Mouse (Mus musculus) embryonic facial prominence, embryonic 15.5 days (tissue): Measurements from ENCODE around the gene Snip1. TPM values are rescaled to one million over a fixed set of nuclear protein-coding genes. Genes with fewer than 3 reads are reported as not detected.

Experiments used
- ATAC-seq: fragments of 200-750 bp; cut with Nextera tagmentation; 2 replicates; pipeline ENCODE4 v1.8.0; 2017; ENCODE audit warnings: low read depth, moderate TSS enrichment; ENCODE audit not compliant: insufficient number of reproducible peaks, low FRiP score, low TSS enrichment
- H3K27ac ChIP-seq: fragments of 300-500 bp; sonication (generic); replicated peaks from 2 replicates; pipeline ENCODE4 v1.5.1; 2015; ENCODE audit warnings: mild to moderate bottlenecking, inconsistent platforms
- H3K27me3 ChIP-seq: fragments of 300-500 bp; sonication (generic); 2 replicates; pipeline ENCODE4 v1.6.1; 2015; ENCODE audit warnings: inconsistent platforms
- H3K36me3 ChIP-seq: fragments of 300-500 bp; sonication (generic); 2 replicates; pipeline ENCODE4 v1.6.1; 2015; ENCODE audit warnings: mild to moderate bottlenecking, inconsistent platforms
- H3K4me1 ChIP-seq: fragments of 300-500 bp; sonication (generic); 2 replicates; pipeline ENCODE4 v1.6.1; 2015; ENCODE audit warnings: inconsistent platforms
- H3K4me2 ChIP-seq: fragments of 300-500 bp; sonication (generic); replicated peaks from 2 replicates; pipeline ENCODE4 v1.6.1; 2015; ENCODE audit warnings: mild to moderate bottlenecking, inconsistent platforms
- H3K4me3 ChIP-seq: fragments of 300-500 bp; sonication (generic); replicated peaks from 2 replicates; pipeline ENCODE4 v1.5.1; 2015; ENCODE audit warnings: mild to moderate bottlenecking, inconsistent platforms
- H3K9ac ChIP-seq: fragments of 300-500 bp; sonication (generic); 2 replicates; pipeline ENCODE4 v1.6.1; 2015; ENCODE audit warnings: inconsistent platforms
- H3K9me3 ChIP-seq: fragments of 300-500 bp; sonication (generic); replicated peaks from 2 replicates; pipeline ENCODE4 v1.6.1; 2016; ENCODE audit warnings: inconsistent platforms
- WGBS: fragments of 180-500 bp; shearing (Covaris S2); methylation state at CpG from one replicate; pipeline ENCODE4 v1.1.7; 2015; 5-methylcytosine and 5-hydroxymethylcytosine counted together
- polyA plus RNA-seq: library from polyadenylated mRNA; unstranded; fragments of >200 nt; fragmentation: Nextera tagmentation; extraction: Ambion mirVana; gene quantifications from 2 replicates; pipeline ENCODE4 v1.2.1, GENCODE M21; 2015

Gene Snip1
- polyA plus RNA-seq, 1 experiment from 2014 or later = 31.9 TPM

DNA sequence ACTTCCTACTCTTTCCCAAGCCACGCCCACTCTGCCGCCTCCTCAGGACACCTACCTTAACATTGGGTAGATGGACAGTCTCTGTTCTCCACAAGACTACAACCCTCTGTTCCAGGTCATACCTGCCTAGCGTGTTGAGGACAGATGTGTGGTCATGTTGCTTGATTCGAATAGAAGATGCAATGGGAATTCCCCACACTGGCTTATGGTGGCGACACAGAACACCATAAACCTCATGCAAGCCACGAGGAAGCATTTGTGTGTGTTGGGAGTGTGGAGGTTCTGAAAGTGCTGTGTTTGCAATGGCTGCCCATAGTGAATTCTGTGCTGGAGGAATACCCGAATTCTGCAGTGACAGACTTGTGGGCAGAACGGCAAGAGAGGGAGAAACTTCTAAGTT, 2.6 kb upstream of the Snip1 start:
- WGBS = 67% methylated on average over 8 of the region's 8 CpGs
- Histone ChIP-seq H3K9ac (no peak overlapping the region), H3K27me3 (no peaks in the 10 kb centered on the region), H3K36me3 (peaks cover 2% of the 10 kb centered on the region; the same call in 1 of the 2 replicates), H3K4me1 (peaks cover 20% of the 10 kb centered on the region), H3K9me3 (no peaks in the 10 kb centered on the region), H3K4me3 (no peak overlapping the region), H3K27ac (no peak overlapping the region), H3K4me2 (no peak overlapping the region)
- no peak for ATAC-seq

DNA sequence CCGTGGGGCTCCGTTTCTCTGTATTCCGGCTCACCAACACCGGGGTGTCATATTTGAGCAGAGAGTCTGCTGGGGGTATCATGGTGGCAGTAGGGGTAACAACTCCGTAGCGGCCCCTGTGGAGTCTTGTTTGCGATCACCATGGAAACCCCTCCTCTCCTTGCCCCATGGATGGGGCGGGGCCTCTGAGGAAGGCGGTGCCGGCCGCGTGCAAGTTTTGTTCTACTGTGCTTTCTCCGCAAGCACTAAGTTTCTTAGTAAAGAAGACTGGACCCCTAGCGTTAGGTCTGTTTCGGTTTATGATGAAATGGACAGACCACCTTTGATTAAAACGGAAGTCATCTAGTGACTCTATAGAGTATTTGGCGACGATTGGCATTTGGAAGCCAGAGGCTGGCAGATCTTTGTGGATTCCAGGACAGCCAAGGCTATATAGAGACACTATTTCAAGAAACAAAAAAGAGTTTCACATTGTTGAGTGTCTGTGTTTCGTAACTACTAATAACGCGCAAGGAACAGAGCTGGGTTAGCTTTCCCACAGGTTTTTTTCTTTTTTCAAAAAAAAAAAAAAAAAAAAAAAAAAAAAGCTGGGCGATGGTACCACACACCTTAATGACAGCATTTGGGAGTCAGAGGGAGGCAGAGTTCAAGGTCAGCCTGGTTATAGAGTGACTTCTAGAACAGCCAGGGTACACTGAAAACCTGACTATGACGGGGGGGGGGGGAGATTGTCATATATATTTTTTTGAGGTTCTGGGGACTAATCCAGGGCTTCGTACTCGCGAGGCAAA, 760 bp upstream of the Snip1 start, which contains the start of gene Dnali1:
Gene Dnali1 (minus strand): TSS at position 187 of the 791 bp plus-strand sequence.
- Histone ChIP-seq H3K27ac (peak within 1 kb of the TSS; percentile 56; the same call in 1 of the 2 replicates), H3K4me2 (peak within 1 kb of the TSS; percentile 86), H3K9me3 (no peaks in the 10 kb centered on the region), H3K4me3 (peak within 1 kb of the TSS; percentile 79), H3K27me3 (no peaks in the 10 kb centered on the region), H3K4me1 (peaks cover 17% of the 10 kb centered on the region), H3K9ac (peak within 1 kb of the TSS; percentile 78), H3K36me3 (peaks cover 20% of the 10 kb centered on the region)
- WGBS = 2% methylated on average over 26 of the region's 26 CpGs
- 0 out of 2 replicates have a peak, but pooled peaks have one; percentile 17 for ATAC-seq

DNA sequence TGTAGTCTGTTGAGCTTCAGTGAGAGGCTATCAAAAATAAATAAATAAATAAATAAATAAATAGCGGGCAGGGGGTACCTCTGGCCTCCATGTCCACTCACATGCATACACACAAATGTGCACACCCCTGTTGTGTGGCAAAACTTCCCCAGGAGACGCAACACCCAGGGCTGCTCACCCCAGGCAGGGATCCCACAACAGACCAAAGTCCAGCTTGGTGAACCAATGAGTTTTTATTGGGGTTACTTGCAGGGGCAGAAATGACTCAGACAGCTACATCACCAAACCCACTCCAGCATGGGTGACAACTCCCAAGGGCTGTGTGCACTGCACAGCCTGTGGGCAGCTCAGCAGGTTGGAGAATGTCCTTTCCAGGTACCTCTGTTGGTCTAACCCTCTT, 11.2 kb downstream of the Snip1 start:
- no peaks in the 10 kb centered on the region for H3K4me1 ChIP-seq
- H3K36me3 ChIP-seq = peaks cover 40% of the 10 kb centered on the region
- WGBS = 91% methylated on average over 2 of the region's 2 CpGs
- no peak overlapping the region for H3K4me3 ChIP-seq
- H3K27ac ChIP-seq = no peak overlapping the region
- no peak for ATAC-seq
- H3K27me3 ChIP-seq = no peaks in the 10 kb centered on the region
- no peak overlapping the region for H3K9ac ChIP-seq
- H3K4me2 ChIP-seq = no peak overlapping the region
- H3K9me3 ChIP-seq = no peaks in the 10 kb centered on the region

DNA sequence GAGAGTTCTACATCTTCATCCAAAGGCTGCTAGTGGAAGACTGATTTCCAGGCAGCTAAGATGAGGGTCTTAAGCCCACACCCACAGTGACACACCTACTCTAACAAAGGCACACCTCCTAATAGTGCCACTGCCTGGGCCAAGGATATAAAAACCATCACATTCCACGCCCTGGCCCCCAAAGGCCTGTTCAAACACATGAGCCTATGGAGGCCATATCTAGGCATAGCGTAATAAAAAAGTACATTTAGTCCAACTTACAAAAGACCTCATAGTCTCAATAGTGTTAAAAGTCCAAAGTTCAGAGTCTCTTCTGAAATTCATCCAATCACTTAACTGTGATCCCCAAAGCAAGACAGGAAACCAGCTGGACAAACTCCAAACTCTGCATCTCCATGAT, 12.2 kb downstream of the Snip1 start:
- no peak for ATAC-seq

DNA sequence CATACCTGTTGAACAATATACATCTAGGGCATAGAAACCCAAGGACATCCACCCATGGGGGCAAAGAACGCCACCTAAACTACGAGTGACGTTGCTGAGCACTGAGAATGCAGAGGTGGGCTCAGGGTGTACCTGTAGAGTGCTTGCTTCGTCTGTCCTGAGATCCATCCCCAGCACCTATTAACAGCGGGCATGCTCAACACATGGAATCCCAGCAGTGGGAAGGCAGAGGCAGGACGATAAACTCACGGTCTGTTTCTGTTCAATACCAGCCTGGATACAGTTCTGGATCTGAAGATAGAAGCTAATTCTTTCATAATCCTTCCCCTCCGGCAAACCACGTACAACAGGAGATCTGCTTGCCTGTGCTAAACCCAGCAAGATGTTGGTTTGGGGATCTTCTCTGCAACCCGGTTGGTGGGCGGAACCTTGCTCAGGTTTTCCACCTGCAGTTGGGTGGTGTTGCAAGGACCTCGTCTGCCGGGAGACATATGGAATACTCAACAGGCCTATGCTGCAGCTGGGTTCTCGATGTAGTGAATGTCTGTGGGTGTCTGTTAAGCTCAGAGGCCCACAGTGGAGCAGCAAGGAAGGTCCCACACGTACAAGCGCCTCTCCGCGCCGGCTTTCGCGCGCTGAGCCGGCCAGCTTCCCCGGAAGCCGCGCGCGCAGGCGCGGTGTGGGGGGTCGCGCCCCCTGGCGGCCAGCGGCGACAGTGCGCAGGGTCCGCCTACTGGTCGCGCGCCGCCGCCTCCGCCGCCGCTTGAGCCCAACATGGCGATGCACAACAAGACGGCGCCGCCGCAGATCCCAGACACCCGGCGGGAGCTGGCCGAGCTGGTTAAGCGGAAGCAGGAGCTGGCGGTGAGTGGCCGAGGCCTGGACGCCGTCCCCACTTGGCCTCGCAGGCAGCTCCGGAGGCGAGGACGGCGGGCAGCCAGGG, 18.2 kb downstream of the Snip1 start, which contains the start of gene Meaf6:
Gene Meaf6 (plus strand): TSS at position 732 of the 943 bp plus-strand sequence.
- peak within 1 kb of the TSS; percentile 83 for H3K9ac ChIP-seq
- 1% methylated on average over 63 of the region's 63 CpGs for WGBS
- H3K9me3 ChIP-seq = no peaks in the 10 kb centered on the region
- peak within 1 kb of the TSS; percentile 88 for H3K4me2 ChIP-seq
- peaks cover 20% of the 10 kb centered on the region for H3K4me1 ChIP-seq
- H3K27me3 ChIP-seq = no peaks in the 10 kb centered on the region
- peak; percentile 85 for ATAC-seq
- peaks cover 27% of the 10 kb centered on the region for H3K36me3 ChIP-seq
- H3K27ac ChIP-seq = peak within 1 kb of the TSS; percentile 98
- peak within 1 kb of the TSS; percentile 96 for H3K4me3 ChIP-seq

More for the DNA sequence above, 12.2 kb downstream of the Snip1 start:
- Histone ChIP-seq H3K9me3 (no peaks in the 10 kb centered on the region), H3K36me3 (peaks cover 30% of the 10 kb centered on the region), H3K9ac (no peak overlapping the region), H3K27ac (no peak overlapping the region), H3K4me3 (no peak overlapping the region), H3K27me3 (no peaks in the 10 kb centered on the region), H3K4me1 (peaks cover 2% of the 10 kb centered on the region; the same call in 1 of the 2 replicates), H3K4me2 (no peak overlapping the region)
- 93% methylated on average over 2 of the region's 2 CpGs for WGBS

DNA sequence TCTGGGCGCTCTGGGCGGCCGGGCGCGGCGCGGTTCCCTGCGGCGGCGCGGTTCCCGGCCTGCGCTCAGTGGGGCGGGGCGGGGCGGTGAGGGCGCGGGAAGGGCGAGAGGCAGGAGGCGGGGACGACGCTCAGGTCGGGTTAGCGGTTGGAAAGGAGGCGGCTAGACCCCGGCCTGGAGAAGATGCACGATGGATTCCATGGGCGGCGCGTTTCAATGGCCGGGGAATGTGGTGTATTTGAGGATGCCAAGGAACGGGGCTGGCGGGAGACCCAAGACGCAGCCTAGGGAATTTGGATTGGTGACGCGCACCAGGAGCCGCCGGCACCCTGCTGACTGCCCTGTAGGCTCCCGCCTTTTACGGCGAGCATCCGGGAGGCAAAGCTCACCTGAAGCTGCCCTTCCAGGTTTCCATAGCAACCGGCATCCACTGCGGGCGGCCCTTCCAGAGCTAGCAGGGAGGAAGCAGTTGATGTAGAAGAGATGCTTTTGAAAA, 18.9 kb downstream of the Snip1 start:
- Histone ChIP-seq H3K4me3 (peak overlapping the region; percentile 96), H3K36me3 (peaks cover 34% of the 10 kb centered on the region), H3K9me3 (no peaks in the 10 kb centered on the region), H3K27ac (peak overlapping the region; percentile 98), H3K4me2 (peak overlapping the region; percentile 88), H3K4me1 (peaks cover 20% of the 10 kb centered on the region), H3K9ac (peak overlapping the region; percentile 83), H3K27me3 (no peaks in the 10 kb centered on the region)
- ATAC-seq = peak; percentile 92
- WGBS = under 1% methylated on average over 45 of the region's 45 CpGs

DNA sequence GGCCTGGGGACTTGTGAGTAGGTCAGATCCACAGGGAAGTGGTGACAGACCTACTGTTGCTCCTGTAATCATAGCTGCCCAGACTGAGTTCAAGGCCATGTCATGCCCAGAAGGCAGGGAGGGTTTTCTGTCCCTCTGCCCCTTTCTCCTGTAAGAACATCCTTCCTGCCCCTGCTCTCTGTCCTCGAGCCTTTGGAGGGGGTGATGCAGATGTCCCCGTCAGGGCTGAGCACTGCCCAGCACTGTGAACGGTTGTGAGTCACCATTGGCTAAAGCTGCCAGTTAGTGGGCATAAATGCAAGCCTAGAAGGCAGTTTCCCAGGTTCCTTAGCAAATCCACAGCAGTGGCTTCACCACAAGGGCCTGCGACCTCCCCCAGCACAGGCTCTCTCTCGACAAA, 26.6 kb downstream of the Snip1 start:
- H3K4me3 ChIP-seq = no peak overlapping the region
- H3K27ac ChIP-seq = no peak overlapping the region
- H3K9ac ChIP-seq = no peak overlapping the region
- peaks cover 41% of the 10 kb centered on the region for H3K36me3 ChIP-seq
- no peaks in the 10 kb centered on the region for H3K27me3 ChIP-seq
- H3K4me2 ChIP-seq = no peak overlapping the region
- ATAC-seq = no peak
- H3K9me3 ChIP-seq = no peaks in the 10 kb centered on the region
- H3K4me1 ChIP-seq = no peaks in the 10 kb centered on the region
- WGBS = 87% methylated on average over 5 of the region's 5 CpGs

DNA sequence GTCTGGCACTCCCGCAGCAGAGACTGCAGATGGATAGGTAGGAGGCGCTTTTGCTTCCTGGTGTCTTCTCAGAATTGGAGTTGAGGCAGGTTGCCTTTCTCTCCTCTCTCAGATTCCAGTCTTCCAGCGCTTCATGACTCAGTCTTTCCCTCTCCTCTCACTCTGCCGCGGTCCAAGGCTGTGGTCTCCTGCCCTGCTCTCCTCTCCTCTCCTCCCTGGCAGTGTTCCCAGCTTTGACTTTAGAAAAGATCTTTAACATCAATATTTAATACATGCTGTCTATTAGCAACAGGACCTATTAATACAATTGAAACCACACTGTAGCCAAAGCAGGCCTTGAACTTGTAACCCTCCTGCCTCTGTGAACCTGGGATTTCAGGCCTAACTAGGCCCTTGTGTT, 29.6 kb downstream of the Snip1 start:
- no peaks in the 10 kb centered on the region for H3K4me1 ChIP-seq
- H3K4me2 ChIP-seq = no peak overlapping the region
- no peaks in the 10 kb centered on the region for H3K27me3 ChIP-seq
- no peak overlapping the region for H3K27ac ChIP-seq
- no peak overlapping the region for H3K9ac ChIP-seq
- no peak for ATAC-seq
- H3K9me3 ChIP-seq = no peaks in the 10 kb centered on the region
- WGBS = 86% methylated on average over 5 of the region's 5 CpGs
- H3K4me3 ChIP-seq = no peak overlapping the region
- H3K36me3 ChIP-seq = peaks cover 13% of the 10 kb centered on the region

DNA sequence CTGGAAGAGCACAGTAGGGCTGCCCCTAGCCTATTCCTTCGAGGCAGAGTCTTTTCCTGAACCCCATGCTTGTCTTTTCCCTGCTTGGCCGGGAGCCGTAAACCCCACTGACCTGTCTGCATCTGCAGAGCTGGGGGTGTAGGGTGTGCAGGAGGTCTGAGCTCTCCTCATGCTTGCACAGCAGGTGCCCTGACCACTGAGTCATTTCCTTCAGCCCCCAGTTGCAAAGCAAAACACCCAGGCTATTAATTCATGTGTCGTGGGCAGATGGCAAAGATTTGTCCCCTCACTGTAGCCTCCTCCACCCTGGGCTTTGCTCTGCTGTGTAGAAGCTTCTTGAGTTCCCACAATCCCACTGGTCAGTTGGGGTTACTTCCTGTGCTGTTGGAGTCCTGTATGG, 30.9 kb downstream of the Snip1 start:
- Histone ChIP-seq H3K4me3 (no peak overlapping the region), H3K4me2 (no peak overlapping the region), H3K9me3 (no peaks in the 10 kb centered on the region), H3K36me3 (peaks cover 11% of the 10 kb centered on the region), H3K27ac (no peak overlapping the region), H3K4me1 (no peaks in the 10 kb centered on the region), H3K9ac (no peak overlapping the region), H3K27me3 (no peaks in the 10 kb centered on the region)
- 81% methylated on average over 4 of the region's 4 CpGs for WGBS
- ATAC-seq = no peak

DNA sequence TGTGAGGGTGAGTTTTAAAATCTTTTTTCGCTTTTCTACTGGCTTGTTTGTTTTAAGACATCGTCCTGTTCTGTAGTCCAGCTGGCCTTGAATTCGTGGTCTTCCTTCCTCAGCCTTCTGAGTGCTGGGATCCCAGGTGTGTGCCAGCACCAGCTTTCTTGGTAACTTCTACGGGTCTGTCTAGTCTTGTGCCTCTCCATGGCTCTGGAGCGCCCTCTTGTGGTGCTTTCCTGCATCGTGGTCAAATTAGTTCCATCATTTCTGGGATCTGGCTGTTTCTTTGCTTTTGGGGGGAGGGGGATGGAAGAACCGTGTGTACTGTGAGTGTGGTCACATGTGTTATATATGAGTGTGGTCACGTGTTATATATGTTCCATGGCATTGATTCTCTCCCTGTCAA, 33.0 kb downstream of the Snip1 start:
- 10% methylated on average over 8 of the region's 8 CpGs for WGBS
- H3K36me3 ChIP-seq = peaks cover 24% of the 10 kb centered on the region
- no peak for ATAC-seq
- H3K4me1 ChIP-seq = no peaks in the 10 kb centered on the region
- no peak overlapping the region for H3K9ac ChIP-seq
- H3K27me3 ChIP-seq = no peaks in the 10 kb centered on the region
- H3K9me3 ChIP-seq = no peaks in the 10 kb centered on the region
- no peak overlapping the region for H3K4me2 ChIP-seq
- H3K27ac ChIP-seq = no peak overlapping the region
- no peak overlapping the region for H3K4me3 ChIP-seq

DNA sequence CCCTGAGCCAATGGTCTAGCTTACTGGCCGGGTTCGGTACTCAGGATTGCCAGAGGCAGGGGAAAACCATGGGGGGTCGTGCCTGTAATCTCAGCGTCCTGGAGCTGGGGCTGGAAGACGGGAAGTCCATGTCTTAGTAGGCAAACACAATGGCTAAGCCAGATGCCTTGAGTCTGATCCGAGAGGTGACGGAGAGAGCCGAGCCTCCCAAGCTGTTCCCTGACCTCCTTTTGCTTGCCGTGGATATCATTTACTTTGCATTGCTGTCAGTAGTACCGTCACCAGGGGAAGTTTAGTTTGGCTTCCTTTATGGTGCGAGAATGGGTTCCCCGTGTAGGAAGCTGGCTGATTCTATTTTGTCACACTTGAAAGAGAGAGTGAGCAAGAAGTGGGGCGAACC, 34.9 kb downstream of the Snip1 start:
- no peak overlapping the region for H3K9ac ChIP-seq
- no peak overlapping the region for H3K4me3 ChIP-seq
- H3K4me1 ChIP-seq = no peaks in the 10 kb centered on the region
- H3K9me3 ChIP-seq = no peaks in the 10 kb centered on the region
- no peak overlapping the region for H3K4me2 ChIP-seq
- ATAC-seq = no peak
- no peaks in the 10 kb centered on the region for H3K27me3 ChIP-seq
- H3K36me3 ChIP-seq = peaks cover 34% of the 10 kb centered on the region
- 63% methylated on average over 13 of the region's 13 CpGs for WGBS
- no peak overlapping the region for H3K27ac ChIP-seq
